In genomic region chr4:137485258-137485960, GRCm38 (mm10) we compare ENCODE assay signal across 11 mouse cellular contexts. TPM values are rescaled to one million over a fixed set of nuclear protein-coding genes. Genes with fewer than 3 reads are reported as not detected.
DNase-seq lines count a peak whose midpoint lies in the region; ATAC-seq and TF ChIP-seq lines count a peak whose summit lies in the region.
"Had no signal": no experiment of that assay in that cellular context is flagged by ENCODE, and none has a peak within 500 bp of the region (broad histone marks: within the 10 kb centered on the region; RNA-seq: fewer than 3 reads in every experiment).

No protein-coding gene starts in this region.

- H3K27me3 ChIP-seq in kidney, embryonic 14.5 days (ENCODE audit: control insufficient read depth, insufficient read depth, low read length) = no peaks in the 10 kb centered on the region
- no peaks in the 10 kb centered on the region for H3K27me3 ChIP-seq in embryonic facial prominence, embryonic 10.5 days (replicated peaks; ENCODE audit: low read depth, poor library complexity, severe bottlenecking)
- no peaks in the 10 kb centered on the region for H3K27me3 ChIP-seq in limb, embryonic 14.5 days (ENCODE audit: control insufficient read depth, insufficient read depth, low read length)

- H3K9me3 ChIP-seq in kidney, embryonic 14.5 days (ENCODE audit: control insufficient read depth, low read length) = no peaks in the 10 kb centered on the region
- no peaks in the 10 kb centered on the region for H3K9me3 ChIP-seq in embryonic facial prominence, embryonic 10.5 days
- no peaks in the 10 kb centered on the region for H3K9me3 ChIP-seq in limb, embryonic 14.5 days (ENCODE audit: control insufficient read depth, low read length)

- peaks cover 92% of the 10 kb centered on the region for H3K4me1 ChIP-seq in kidney, embryonic 14.5 days (ENCODE audit: control insufficient read depth, insufficient read depth, low read length)
- H3K4me1 ChIP-seq in embryonic facial prominence, embryonic 10.5 days = peaks cover 90% of the 10 kb centered on the region
- H3K4me1 ChIP-seq in embryonic fibroblast, embryonic 13.5 days (ENCODE audit: control insufficient read depth, insufficient read depth, low read length) = peaks cover 57% of the 10 kb centered on the region
- peaks cover 86% of the 10 kb centered on the region for H3K4me1 ChIP-seq in limb, embryonic 14.5 days (ENCODE audit: control insufficient read depth, insufficient read depth, low read length)

- peak overlapping the region; percentile 42 for H3K9ac ChIP-seq in kidney, embryonic 14.5 days (ENCODE audit: low read depth, low read length)
- 0 out of 2 replicates have a peak overlapping the region, but pooled peaks have one; percentile 7 for H3K9ac ChIP-seq in limb, embryonic 14.5 days (ENCODE audit: low read depth, low read length, severe bottlenecking)

- peak overlapping the region; percentile 21; the same call in 1 of the 2 replicates for H3K4me2 ChIP-seq in kidney, embryonic 14.5 days (replicated peaks; ENCODE audit: low read depth, low read length)
- no peak overlapping the region for H3K4me2 ChIP-seq in limb, embryonic 14.5 days (replicated peaks; ENCODE audit: low read depth, low read length, severe bottlenecking)

- 17% methylated on average over 14 of the region's 14 CpGs for WGBS in kidney, embryonic 14.5 days
- WGBS in embryonic facial prominence, embryonic 10.5 days = 37% methylated on average over 14 of the region's 14 CpGs
- 26% methylated on average over 14 of the region's 14 CpGs for WGBS in limb, embryonic 14.5 days

- no peak for DNase-seq in kidney, adult 9 months
- peak; percentile 40 for DNase-seq in embryonic facial prominence, embryonic 10.5 days (ENCODE audit: low spot score)
- DNase-seq in limb, embryonic 14.5 days (ENCODE audit: low spot score) = no peak
- DNase-seq in ovary, postnatal 10 days (ENCODE audit: low spot score) = no peak
- DNase-seq in urinary bladder, adult 2 months (ENCODE audit: low spot score) = no peak

- no peak overlapping the region for H3K4me3 ChIP-seq in kidney, embryonic 14.5 days (ENCODE audit: low read length)
- 0 out of 2 replicates have a peak overlapping the region, but pooled peaks have one; percentile 13 for H3K4me3 ChIP-seq in embryonic facial prominence, embryonic 10.5 days
- no peak overlapping the region for H3K4me3 ChIP-seq in embryonic fibroblast, embryonic 13.5 days (ENCODE audit: insufficient read depth, low read length)
- H3K4me3 ChIP-seq in limb, embryonic 14.5 days (replicated peaks; ENCODE audit: low read length) = no peak overlapping the region

- peak overlapping the region; percentile 87 for H3K27ac ChIP-seq in kidney, embryonic 14.5 days (ENCODE audit: low read depth, low read length)
- peak overlapping the region; percentile 66 for H3K27ac ChIP-seq in embryonic facial prominence, embryonic 10.5 days (replicated peaks)
- peak overlapping the region; percentile 99 for H3K27ac ChIP-seq in embryonic fibroblast, embryonic 13.5 days (ENCODE audit: insufficient read depth, low read length)
- no peak overlapping the region for H3K27ac ChIP-seq in limb, embryonic 14.5 days (replicated peaks; ENCODE audit: low read depth, low read length)
- H3K27ac ChIP-seq: macrophage had no signal

- TF ChIP-seq CTCF in embryonic fibroblast, embryonic 13.5 days (IDR thresholded peaks at IDR 0.05; ENCODE audit: borderline replicate concordance, insufficient read depth, low read length) = no peak

- ATAC-seq in kidney, embryonic 14.5 days (ENCODE audit: low FRiP score, low TSS enrichment) = no peak
- no peak for ATAC-seq in limb, embryonic 14.5 days (ENCODE audit: low FRiP score, low read depth)
- no peak for ATAC-seq in megakaryocyte-erythroid progenitor cell, adult 5-6 weeks (replicated peaks; ENCODE audit: low FRiP score, low TSS enrichment, poor library complexity, severe bottlenecking)

- no peaks in the 10 kb centered on the region for H3K36me3 ChIP-seq in kidney, embryonic 14.5 days (ENCODE audit: control insufficient read depth, insufficient read depth, low read length)
- no peaks in the 10 kb centered on the region for H3K36me3 ChIP-seq in embryonic facial prominence, embryonic 10.5 days (replicated peaks)
- peaks cover 3% of the 10 kb centered on the region; the same call in 1 of the 2 replicates for H3K36me3 ChIP-seq in limb, embryonic 14.5 days (ENCODE audit: control insufficient read depth, insufficient read depth, low read length)

- TF ChIP-seq POLR2A in embryonic fibroblast, embryonic 13.5 days (IDR thresholded peaks at IDR 0.05; ENCODE audit: low read depth, low read length) = no peak
- no peak for TF ChIP-seq POLR2A in limb, embryonic 14.5 days (IDR thresholded peaks at IDR 0.05; ENCODE audit: borderline replicate concordance, extremely low read depth, insufficient read depth, insufficient read length)

RNA-seq across cellular contexts. Expression of gene Hspg2, which starts 16.8 kb away (rescaled TPM):
- 39.6 and 56.2 TPM in 2 replicates for polyA plus RNA-seq in kidney, embryonic 14.5 days (2014; fragmentation: Nextera tagmentation; extraction: Ambion mirVana)
- 17.4 and 19.6 TPM in 2 replicates for polyA plus RNA-seq in embryonic facial prominence, embryonic 10.5 days (2016; fragmentation: Nextera tagmentation; extraction: Ambion mirVana)
- polyA plus RNA-seq in embryonic fibroblast, embryonic 13.5 days (2011; ENCODE audit: insufficient read length, low read depth, missing spikeins) = 271 and 368 TPM in 2 replicates
- 97.4 and 126 TPM in 2 replicates for polyA plus RNA-seq in limb, embryonic 14.5 days (2012; rRNA removed)
- 65.6 and 68.4 TPM in 2 replicates for polyA plus RNA-seq in limb, embryonic 14.5 days (2014; fragmentation: Nextera tagmentation; extraction: Ambion mirVana)
- 35.5 and 115 TPM in 2 replicates for polyA plus RNA-seq in urinary bladder, adult 2 months (2012; rRNA removed)
- 0.22 TPM in 1 of 2 replicates, not detected in the other for total RNA-seq in megakaryocyte-erythroid progenitor cell, adult 5-6 weeks (2014; fragmentation: Nextera tagmentation)
- not detected in 2 replicates for total RNA-seq in megakaryocyte-erythroid progenitor cell, adult 5-6 weeks (2017)

RNA-seq across cellular contexts. Expression of gene 1700013G24Rik, which starts 32.3 kb away (rescaled TPM):
- polyA plus RNA-seq in kidney, embryonic 14.5 days (2014; fragmentation: Nextera tagmentation; extraction: Ambion mirVana) = not detected in 2 replicates
- not detected in 2 replicates for polyA plus RNA-seq in embryonic facial prominence, embryonic 10.5 days (2016; fragmentation: Nextera tagmentation; extraction: Ambion mirVana)
- polyA plus RNA-seq in embryonic fibroblast, embryonic 13.5 days (2011; ENCODE audit: insufficient read length, low read depth, missing spikeins) = not detected in 2 replicates
- polyA plus RNA-seq in limb, embryonic 14.5 days (2012; rRNA removed) = 0.23 and 0.26 TPM in 2 replicates
- polyA plus RNA-seq in limb, embryonic 14.5 days (2014; fragmentation: Nextera tagmentation; extraction: Ambion mirVana) = 0.30 TPM in 1 of 2 replicates, not detected in the other
- not detected in 2 replicates for polyA plus RNA-seq in urinary bladder, adult 2 months (2012; rRNA removed)
- total RNA-seq in megakaryocyte-erythroid progenitor cell, adult 5-6 weeks (2014; fragmentation: Nextera tagmentation) = not detected in 2 replicates
- total RNA-seq in megakaryocyte-erythroid progenitor cell, adult 5-6 weeks (2017) = not detected in 2 replicates
- polyA plus RNA-seq: brain, embryonic 14.5 days; embryonic facial prominence, embryonic 11.5 days; macrophage had no signal

RNA-seq across cellular contexts. Expression of gene Cela3b, which starts 55.1 kb away (rescaled TPM):
- polyA plus RNA-seq in kidney, embryonic 14.5 days (2014; fragmentation: Nextera tagmentation; extraction: Ambion mirVana) = not detected in 2 replicates
- not detected in 2 replicates for polyA plus RNA-seq in embryonic facial prominence, embryonic 10.5 days (2016; fragmentation: Nextera tagmentation; extraction: Ambion mirVana)
- not detected in 2 replicates for polyA plus RNA-seq in embryonic fibroblast, embryonic 13.5 days (2011; ENCODE audit: insufficient read length, low read depth, missing spikeins)
- 0.29 and 0.55 TPM in 2 replicates for polyA plus RNA-seq in limb, embryonic 14.5 days (2012; rRNA removed)
- 0.28 TPM in 1 of 2 replicates, not detected in the other for polyA plus RNA-seq in limb, embryonic 14.5 days (2014; fragmentation: Nextera tagmentation; extraction: Ambion mirVana)
- 0.34 TPM in 1 of 2 replicates, not detected in the other for polyA plus RNA-seq in urinary bladder, adult 2 months (2012; rRNA removed)
- total RNA-seq in megakaryocyte-erythroid progenitor cell, adult 5-6 weeks (2014; fragmentation: Nextera tagmentation) = not detected in 2 replicates
- total RNA-seq in megakaryocyte-erythroid progenitor cell, adult 5-6 weeks (2017) = not detected in 2 replicates
- polyA plus RNA-seq: brain, embryonic 14.5 days; embryonic facial prominence, embryonic 11.5 days; macrophage had no signal
